Mouse (Mus musculus): ENCODE results near the gene Hpse2. TPM values are rescaled to one million over a fixed set of nuclear protein-coding genes. Genes with fewer than 3 reads are reported as not detected.

Hpse2 gene
- polyA plus RNA-seq, 1 experiment from 2014 or later, result 6.0 TPM

GRCm38 (mm10) chr19:42904240-42904639 lies 483.9 kb downstream of the Hpse2 start:
- no peak for ATAC-seq (ENCODE audit: low read depth)
- Histone ChIP-seq H3K36me3 (ENCODE audit: control insufficient read depth, insufficient read depth, low read length) (no peaks in the 10 kb centered on the region), H3K9me3 (ENCODE audit: control insufficient read depth, low read length) (no peaks in the 10 kb centered on the region), H3K4me3 (ENCODE audit: low read length) (no peak overlapping the region), H3K27me3 (ENCODE audit: control insufficient read depth, insufficient read depth, low read depth, low read length) (no peaks in the 10 kb centered on the region), H3K27ac (ENCODE audit: low read length) (peak overlapping the region; percentile 21; the same call in 1 of the 2 replicates), H3K9ac (ENCODE audit: low read length) (no peak overlapping the region), H3K4me1 (replicated peaks; ENCODE audit: control insufficient read depth, insufficient read depth, low read length) (peaks cover 8% of the 10 kb centered on the region), H3K4me2 (ENCODE audit: low read depth, low read length) (no peak overlapping the region)
- 70% methylated on average over 4 of the region's 4 CpGs for WGBS

DNA sequence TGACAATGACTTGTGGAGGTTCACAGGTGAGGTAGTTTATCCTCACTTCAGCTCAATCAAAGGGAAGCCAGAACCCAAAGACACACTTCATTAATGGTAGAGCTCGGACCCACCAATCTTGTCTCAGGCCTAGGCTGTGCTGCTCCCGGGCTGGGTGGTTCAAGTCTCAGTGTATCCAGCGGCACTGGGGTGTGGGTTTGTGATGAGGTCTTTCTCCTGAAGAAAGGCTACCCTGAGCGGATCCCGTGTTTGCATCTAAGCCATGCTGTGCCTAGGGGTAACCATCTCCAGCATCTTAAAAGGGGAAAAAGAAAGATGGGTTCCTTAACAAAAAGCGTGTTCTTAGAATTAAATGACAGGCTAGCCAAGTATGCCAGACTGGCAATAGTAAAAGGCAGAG lies 484.3 kb downstream of the Hpse2 start:
- no peak for ATAC-seq (ENCODE audit: low read depth)
- H3K27me3 ChIP-seq (ENCODE audit: control insufficient read depth, insufficient read depth, low read depth, low read length), result no peaks in the 10 kb centered on the region

GRCm38 (mm10) chr19:42902410-42903021 lies 485.6 kb downstream of the Hpse2 start:
- peak overlapping the region; percentile 35; the same call in 1 of the 2 replicates for H3K27ac ChIP-seq (ENCODE audit: low read length)
- peak; percentile 49; the same call in 1 of the 2 replicates for ATAC-seq (ENCODE audit: low read depth)

More for the DNA sequence above, 484.3 kb downstream of the Hpse2 start:
- H3K36me3 ChIP-seq (ENCODE audit: control insufficient read depth, insufficient read depth, low read length), result no peaks in the 10 kb centered on the region
- peaks cover 8% of the 10 kb centered on the region for H3K4me1 ChIP-seq (replicated peaks; ENCODE audit: control insufficient read depth, insufficient read depth, low read length)
- no peaks in the 10 kb centered on the region for H3K9me3 ChIP-seq (ENCODE audit: control insufficient read depth, low read length)
- no peak overlapping the region for H3K27ac ChIP-seq (ENCODE audit: low read length)
- 88% methylated on average over 6 of the region's 6 CpGs for WGBS
- H3K4me3 ChIP-seq (ENCODE audit: low read length), result no peak overlapping the region
- no peak overlapping the region for H3K4me2 ChIP-seq (ENCODE audit: low read depth, low read length)
- no peak overlapping the region for H3K9ac ChIP-seq (ENCODE audit: low read length)

GRCm38 (mm10) chr19:42891599-42891998 lies 496.6 kb downstream of the Hpse2 start:
- no peaks in the 10 kb centered on the region for H3K9me3 ChIP-seq (ENCODE audit: control insufficient read depth, low read length)
- no peak overlapping the region for H3K4me3 ChIP-seq (ENCODE audit: low read length)
- ATAC-seq (ENCODE audit: low read depth), result no peak; the same call in 1 of the 2 replicates
- WGBS, result 52% methylated on average over 5 of the region's 5 CpGs
- H3K4me2 ChIP-seq (ENCODE audit: low read depth, low read length), result no peak overlapping the region
- H3K36me3 ChIP-seq (ENCODE audit: control insufficient read depth, insufficient read depth, low read length), result no peaks in the 10 kb centered on the region
- H3K27ac ChIP-seq (ENCODE audit: low read length), result no peak overlapping the region
- H3K27me3 ChIP-seq (ENCODE audit: control insufficient read depth, insufficient read depth, low read depth, low read length), result no peaks in the 10 kb centered on the region
- H3K4me1 ChIP-seq (replicated peaks; ENCODE audit: control insufficient read depth, insufficient read depth, low read length), result no peaks in the 10 kb centered on the region; the same call in 1 of the 2 replicates
- no peak overlapping the region for H3K9ac ChIP-seq (ENCODE audit: low read length)

More at GRCm38 (mm10) chr19:42902410-42903021, 485.6 kb downstream of the Hpse2 start:
- Histone ChIP-seq H3K4me3 (ENCODE audit: low read length) (no peak overlapping the region), H3K36me3 (ENCODE audit: control insufficient read depth, insufficient read depth, low read length) (no peaks in the 10 kb centered on the region), H3K4me1 (replicated peaks; ENCODE audit: control insufficient read depth, insufficient read depth, low read length) (peaks cover 8% of the 10 kb centered on the region), H3K9ac (ENCODE audit: low read length) (no peak overlapping the region), H3K27me3 (ENCODE audit: control insufficient read depth, insufficient read depth, low read depth, low read length) (no peaks in the 10 kb centered on the region), H3K4me2 (ENCODE audit: low read depth, low read length) (no peak overlapping the region), H3K9me3 (ENCODE audit: control insufficient read depth, low read length) (no peaks in the 10 kb centered on the region)
- WGBS, result 53% methylated on average over 6 of the region's 6 CpGs

DNA sequence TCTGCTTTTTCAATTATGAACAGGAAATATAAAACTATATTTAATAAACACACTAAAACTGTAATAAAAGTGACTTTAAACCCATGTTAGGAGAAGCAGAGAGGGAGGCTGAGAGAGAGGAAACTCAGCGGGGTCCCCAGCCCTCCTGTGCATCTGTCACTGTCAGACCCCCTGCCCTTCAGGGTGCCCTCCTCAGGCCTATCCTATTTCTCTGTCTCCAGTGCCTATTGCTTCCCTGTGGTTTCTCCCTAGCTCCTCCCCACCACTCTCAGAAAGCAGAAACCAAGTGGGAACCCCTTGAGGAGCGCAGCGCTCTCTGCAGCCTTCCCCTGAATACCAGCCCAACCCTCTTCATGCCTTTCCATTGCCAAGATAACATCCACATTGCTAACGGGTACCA lies 510.5 kb downstream of the Hpse2 start:
- H3K4me1 ChIP-seq (replicated peaks; ENCODE audit: control insufficient read depth, insufficient read depth, low read length), result no peaks in the 10 kb centered on the region
- no peak for ATAC-seq (ENCODE audit: low read depth)
- no peak overlapping the region for H3K4me3 ChIP-seq (ENCODE audit: low read length)
- no peaks in the 10 kb centered on the region for H3K9me3 ChIP-seq (ENCODE audit: control insufficient read depth, low read length)
- WGBS, result 36% methylated on average over 4 of the region's 4 CpGs
- H3K27me3 ChIP-seq (ENCODE audit: control insufficient read depth, insufficient read depth, low read depth, low read length), result no peaks in the 10 kb centered on the region
- no peaks in the 10 kb centered on the region for H3K36me3 ChIP-seq (ENCODE audit: control insufficient read depth, insufficient read depth, low read length)
- no peak overlapping the region for H3K9ac ChIP-seq (ENCODE audit: low read length)
- no peak overlapping the region for H3K4me2 ChIP-seq (ENCODE audit: low read depth, low read length)
- H3K27ac ChIP-seq (ENCODE audit: low read length), result no peak overlapping the region

- Histone ChIP-seq H3K4me1 (replicated peaks; ENCODE audit: control insufficient read depth, insufficient read depth, low read length) (no peaks in the 10 kb centered on the region), H3K4me2 (ENCODE audit: low read depth, low read length) (no peak overlapping the region), H3K36me3 (ENCODE audit: control insufficient read depth, insufficient read depth, low read length) (no peaks in the 10 kb centered on the region), H3K9me3 (ENCODE audit: control insufficient read depth, low read length) (no peaks in the 10 kb centered on the region), H3K27me3 (ENCODE audit: control insufficient read depth, insufficient read depth, low read depth, low read length) (no peaks in the 10 kb centered on the region), H3K4me3 (ENCODE audit: low read length) (no peak overlapping the region), H3K27ac (ENCODE audit: low read length) (no peak overlapping the region), H3K9ac (ENCODE audit: low read length) (no peak overlapping the region)
- 62% methylated on average over 4 of the region's 4 CpGs for WGBS
- no peak for ATAC-seq (ENCODE audit: low read depth)
These were observed 511.6 kb downstream of the Hpse2 start for GRCm38 (mm10) chr19:42876563-42876962.

- no peaks in the 10 kb centered on the region for H3K36me3 ChIP-seq (ENCODE audit: control insufficient read depth, insufficient read depth, low read length)
- H3K27me3 ChIP-seq (ENCODE audit: control insufficient read depth, insufficient read depth, low read depth, low read length), result no peaks in the 10 kb centered on the region
- ATAC-seq (ENCODE audit: low read depth), result no peak
- no peak overlapping the region for H3K4me2 ChIP-seq (ENCODE audit: low read depth, low read length)
- no peaks in the 10 kb centered on the region for H3K9me3 ChIP-seq (ENCODE audit: control insufficient read depth, low read length)
- H3K4me3 ChIP-seq (ENCODE audit: low read length), result no peak overlapping the region
- WGBS, result 78% methylated on average over 8 of the region's 8 CpGs
- no peak overlapping the region for H3K27ac ChIP-seq (ENCODE audit: low read length)
- no peaks in the 10 kb centered on the region for H3K4me1 ChIP-seq (replicated peaks; ENCODE audit: control insufficient read depth, insufficient read depth, low read length)
- no peak overlapping the region for H3K9ac ChIP-seq (ENCODE audit: low read length)
These were observed 518.3 kb downstream of the Hpse2 start for GRCm38 (mm10) chr19:42869663-42870530.

GRCm38 (mm10) chr19:42868958-42869662 lies 519.0 kb downstream of the Hpse2 start:
- Histone ChIP-seq H3K27ac (ENCODE audit: low read length) (no peak overlapping the region), H3K4me3 (ENCODE audit: low read length) (no peak overlapping the region), H3K27me3 (ENCODE audit: control insufficient read depth, insufficient read depth, low read depth, low read length) (no peaks in the 10 kb centered on the region), H3K36me3 (ENCODE audit: control insufficient read depth, insufficient read depth, low read length) (no peaks in the 10 kb centered on the region), H3K4me1 (replicated peaks; ENCODE audit: control insufficient read depth, insufficient read depth, low read length) (no peaks in the 10 kb centered on the region), H3K4me2 (ENCODE audit: low read depth, low read length) (no peak overlapping the region), H3K9me3 (ENCODE audit: control insufficient read depth, low read length) (no peaks in the 10 kb centered on the region), H3K9ac (ENCODE audit: low read length) (no peak overlapping the region)
- no peak for ATAC-seq (ENCODE audit: low read depth)
- WGBS, result 34% methylated on average over 3 of the region's 3 CpGs

DNA sequence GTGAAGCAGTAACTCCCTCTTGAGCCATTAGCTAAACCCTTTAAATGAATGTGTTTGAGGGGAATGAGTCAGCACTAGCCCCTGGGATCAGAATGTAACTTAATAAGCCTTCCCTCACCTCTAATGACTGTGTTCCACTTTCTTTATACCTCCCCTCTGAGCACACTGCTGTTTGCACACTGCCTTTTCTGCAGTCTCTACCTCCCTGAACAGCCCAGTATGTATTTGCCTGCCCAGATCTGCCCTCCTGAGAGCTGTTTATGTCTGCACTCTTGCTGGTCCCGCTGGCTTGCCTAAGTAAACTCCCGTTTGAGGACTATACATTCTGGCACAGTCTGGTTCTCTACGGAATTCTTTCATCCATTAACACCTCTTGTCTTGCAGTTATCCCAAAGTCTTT lies 525.1 kb downstream of the Hpse2 start:
- Histone ChIP-seq H3K4me1 (replicated peaks; ENCODE audit: control insufficient read depth, insufficient read depth, low read length) (0 out of 2 replicates have a peak, but pooled peaks cover 5% of the 10 kb centered on the region), H3K9ac (ENCODE audit: low read length) (no peak overlapping the region), H3K27ac (ENCODE audit: low read length) (no peak overlapping the region), H3K36me3 (ENCODE audit: control insufficient read depth, insufficient read depth, low read length) (no peaks in the 10 kb centered on the region), H3K4me2 (ENCODE audit: low read depth, low read length) (no peak overlapping the region), H3K4me3 (ENCODE audit: low read length) (no peak overlapping the region), H3K9me3 (ENCODE audit: control insufficient read depth, low read length) (no peaks in the 10 kb centered on the region), H3K27me3 (ENCODE audit: control insufficient read depth, insufficient read depth, low read depth, low read length) (no peaks in the 10 kb centered on the region)
- 15% methylated on average over 3 of the region's 3 CpGs for WGBS
- ATAC-seq (ENCODE audit: low read depth), result 0 out of 2 replicates have a peak, but pooled peaks have one; percentile 17

Data from lung, embryonic 16.5 days (tissue).